11 mouse cellular contexts compared by ENCODE assay signal in the genomic region with DNA sequence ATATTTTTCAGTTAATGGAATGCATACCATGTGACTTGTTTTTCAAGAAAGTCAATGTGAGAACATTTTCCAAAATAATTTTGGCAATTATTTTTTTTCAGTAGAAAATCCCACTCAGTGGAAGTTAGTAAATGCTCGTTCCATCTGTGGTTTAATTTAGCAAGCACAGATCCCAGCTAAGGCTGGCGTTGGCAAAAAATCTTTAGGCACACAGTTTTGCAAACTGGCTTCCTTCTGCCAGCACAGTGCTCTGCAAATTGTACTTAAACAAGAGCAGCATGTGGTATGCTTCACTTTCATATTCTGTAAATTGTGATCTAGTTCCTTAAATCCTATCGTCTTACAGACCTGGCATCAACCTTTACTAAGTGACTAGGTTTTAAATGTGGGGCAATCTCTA.
DNase-seq lines count a peak whose midpoint lies in the region; ATAC-seq and TF ChIP-seq lines count a peak whose summit lies in the region.
"Had no signal": no experiment of that assay in that cellular context is flagged by ENCODE, and none has a peak within 500 bp of the region (broad histone marks: within the 10 kb centered on the region; RNA-seq: fewer than 3 reads in every experiment).

No protein-coding gene starts in this region.

- no peaks in the 10 kb centered on the region for H3K9me3 ChIP-seq in forebrain, embryonic 16.5 days (ENCODE audit: control insufficient read depth, low read length)
- no peaks in the 10 kb centered on the region for H3K9me3 ChIP-seq in forebrain, embryonic 12.5 days
- H3K9me3 ChIP-seq: heart, embryonic 10.5 days had no signal

- TF ChIP-seq CTCF in cortical plate, adult 2 months (IDR thresholded peaks at IDR 0.05; ENCODE audit: extremely low read depth, insufficient read depth, low read length), result no peak
- TF ChIP-seq CTCF in lung, adult 2 months (IDR thresholded peaks at IDR 0.05; ENCODE audit: insufficient read depth, low read length), result no peak

- no peak overlapping the region for H3K4me2 ChIP-seq in forebrain, embryonic 16.5 days (ENCODE audit: low read length)
- H3K4me2 ChIP-seq in forebrain, embryonic 12.5 days, result no peak overlapping the region
- H3K4me2 ChIP-seq: lung, embryonic 14.5 days had no signal

- no peaks in the 10 kb centered on the region for H3K36me3 ChIP-seq in forebrain, embryonic 16.5 days (ENCODE audit: control insufficient read depth, insufficient read depth)
- no peaks in the 10 kb centered on the region for H3K36me3 ChIP-seq in forebrain, embryonic 12.5 days (replicated peaks)
- H3K36me3 ChIP-seq: heart, embryonic 10.5 days had no signal

- H3K9ac ChIP-seq in forebrain, embryonic 16.5 days (replicated peaks; ENCODE audit: low read depth, low read length), result no peak overlapping the region
- H3K9ac ChIP-seq in forebrain, embryonic 12.5 days, result no peak overlapping the region
- H3K9ac ChIP-seq: lung, embryonic 14.5 days had no signal

- peak; percentile 85 for ATAC-seq in forebrain, embryonic 16.5 days
- ATAC-seq in forebrain, embryonic 12.5 days (ENCODE audit: low FRiP score), result no peak

- no peak overlapping the region for H3K4me3 ChIP-seq in forebrain, embryonic 16.5 days (replicated peaks; ENCODE audit: low read length)
- H3K4me3 ChIP-seq in forebrain, embryonic 12.5 days (replicated peaks), result no peak overlapping the region
- no peak overlapping the region for H3K4me3 ChIP-seq in cortical plate, adult 2 months (ENCODE audit: insufficient read depth, low read length)
- no peak overlapping the region for H3K4me3 ChIP-seq in lung, adult 2 months (replicated peaks; ENCODE audit: extremely low read depth, low read depth, low read length)
- H3K4me3 ChIP-seq: heart, embryonic 10.5 days had no signal

- no peaks in the 10 kb centered on the region for H3K4me1 ChIP-seq in forebrain, embryonic 16.5 days (replicated peaks; ENCODE audit: control insufficient read depth, insufficient read depth, low read length)
- no peaks in the 10 kb centered on the region for H3K4me1 ChIP-seq in forebrain, embryonic 12.5 days
- peaks cover 3% of the 10 kb centered on the region for H3K4me1 ChIP-seq in cortical plate, adult 2 months (ENCODE audit: control insufficient read depth, insufficient read depth, low read length)
- H3K4me1 ChIP-seq in lung, adult 2 months (ENCODE audit: control insufficient read depth, insufficient read depth, low read length), result no peaks in the 10 kb centered on the region
- H3K4me1 ChIP-seq: heart, embryonic 10.5 days had no signal

- H3K27me3 ChIP-seq in forebrain, embryonic 16.5 days (replicated peaks; ENCODE audit: control insufficient read depth, insufficient read depth, low read length), result no peaks in the 10 kb centered on the region
- H3K27me3 ChIP-seq in forebrain, embryonic 12.5 days, result no peaks in the 10 kb centered on the region

- no peak for TF ChIP-seq POLR2A in cortical plate, adult 2 months (IDR thresholded peaks at IDR 0.05; ENCODE audit: extremely low read depth, insufficient read depth, low read length)
- no peak for TF ChIP-seq POLR2A in lung, adult 2 months (IDR thresholded peaks at IDR 0.05; ENCODE audit: borderline replicate concordance, extremely low read depth, low read depth, low read length)

- WGBS in forebrain, embryonic 16.5 days, result 69% methylated on average over 3 of the region's 3 CpGs
- 92% methylated on average over 3 of the region's 3 CpGs for WGBS in forebrain, embryonic 12.5 days
- 71% methylated on average over 3 of the region's 3 CpGs for WGBS in lung, adult 2 months

- peak; percentile 63 to 74 for DNase-seq in layer of hippocampus, adult 8-10 months (ENCODE audit: low spot score in 2 of 2)
- DNase-seq in left cerebral cortex, postnatal 36 days (ENCODE audit: low spot score in 2 of 2), result peak; percentile 36 to 61
- DNase-seq in lung, adult 2 months, result no peak
- DNase-seq in T-cell, adult 2 months (ENCODE audit: low spot score), result no peak
- DNase-seq: kidney, adult 9 months; liver; lung, embryonic 14.5 days had no signal

- no peak overlapping the region for H3K27ac ChIP-seq in forebrain, embryonic 16.5 days (ENCODE audit: low read length)
- no peak overlapping the region for H3K27ac ChIP-seq in forebrain, embryonic 12.5 days
- H3K27ac ChIP-seq in cortical plate, adult 2 months (ENCODE audit: insufficient read depth, low read length), result peak overlapping the region; percentile 83; the same call in 1 of the 2 replicates
- H3K27ac ChIP-seq: heart, embryonic 10.5 days had no signal

- intact Hi-C loops in left cerebral cortex, postnatal 36 days (cut with DNase I), result no loop called here

Comparison
In these comparisons a context has a peak if more than half of its experiments do, and no peak if none do; other contexts are left out.
1. DNase-seq: peak in layer of hippocampus, adult 8-10 months (2 of 2) and left cerebral cortex, postnatal 36 days (2 of 2); none in lung, adult 2 months (single experiment) and T-cell, adult 2 months (single experiment).